Mouse (Mus musculus) neural tube, embryonic 12.5 days (tissue): ENCODE results near the gene Plekha5. TPM values are rescaled to one million over a fixed set of nuclear protein-coding genes. Genes with fewer than 3 reads are reported as not detected.
"Not testable (repeated sequence)": the region's sequence is repeated elsewhere in the genome, so short reads cannot be mapped to it uniquely, and the experiment has no call there.

Experiments
- ATAC-seq: fragments of 200-750 bp; cut with Nextera tagmentation; 2 replicates; pipeline ENCODE4 v1.8.0; 2017; ENCODE audit warnings: low read depth, mild to moderate bottlenecking, moderate TSS enrichment, moderate library complexity; ENCODE audit not compliant: low FRiP score
- H3K27ac ChIP-seq: fragments of 300-500 bp; sonication (generic); 2 replicates; pipeline ENCODE4 v1.5.1; 2016
- H3K27me3 ChIP-seq: fragments of 300-500 bp; sonication (generic); replicated peaks from 2 replicates; pipeline ENCODE4 v1.6.1; 2016; ENCODE audit warnings: mild to moderate bottlenecking
- H3K36me3 ChIP-seq: fragments of 300-500 bp; sonication (generic); 2 replicates; pipeline ENCODE4 v1.6.1; 2016; ENCODE audit warnings: mild to moderate bottlenecking
- H3K4me1 ChIP-seq: fragments of 300-500 bp; sonication (generic); 2 replicates; pipeline ENCODE4 v1.6.1; 2016
- H3K4me2 ChIP-seq: fragments of 300-500 bp; sonication (generic); replicated peaks from 2 replicates; pipeline ENCODE4 v1.6.1; 2016; ENCODE audit warnings: mild to moderate bottlenecking
- H3K4me3 ChIP-seq: fragments of 300-500 bp; sonication (generic); 2 replicates; pipeline ENCODE4 v1.5.1; 2016
- H3K9ac ChIP-seq: fragments of 300-500 bp; sonication (generic); 2 replicates; pipeline ENCODE4 v1.6.1; 2016; ENCODE audit warnings: mild to moderate bottlenecking
- H3K9me3 ChIP-seq: fragments of 300-500 bp; sonication (generic); 2 replicates; pipeline ENCODE4 v1.6.1; 2016; ENCODE audit warnings: mild to moderate bottlenecking
- WGBS: fragments of 180-500 bp; shearing (Covaris S2); methylation state at CpG from one replicate; pipeline ENCODE4 v1.1.7; 2016; 5-methylcytosine and 5-hydroxymethylcytosine counted together
- polyA plus RNA-seq: library from polyadenylated mRNA; unstranded; fragments of >200 nt; fragmentation: Nextera tagmentation; extraction: Ambion mirVana; gene quantifications from 2 replicates; pipeline ENCODE4 v1.2.1, GENCODE M21; 2016

Gene Plekha5
- polyA plus RNA-seq, 1 experiment from 2014 or later: 53.3 TPM

DNA sequence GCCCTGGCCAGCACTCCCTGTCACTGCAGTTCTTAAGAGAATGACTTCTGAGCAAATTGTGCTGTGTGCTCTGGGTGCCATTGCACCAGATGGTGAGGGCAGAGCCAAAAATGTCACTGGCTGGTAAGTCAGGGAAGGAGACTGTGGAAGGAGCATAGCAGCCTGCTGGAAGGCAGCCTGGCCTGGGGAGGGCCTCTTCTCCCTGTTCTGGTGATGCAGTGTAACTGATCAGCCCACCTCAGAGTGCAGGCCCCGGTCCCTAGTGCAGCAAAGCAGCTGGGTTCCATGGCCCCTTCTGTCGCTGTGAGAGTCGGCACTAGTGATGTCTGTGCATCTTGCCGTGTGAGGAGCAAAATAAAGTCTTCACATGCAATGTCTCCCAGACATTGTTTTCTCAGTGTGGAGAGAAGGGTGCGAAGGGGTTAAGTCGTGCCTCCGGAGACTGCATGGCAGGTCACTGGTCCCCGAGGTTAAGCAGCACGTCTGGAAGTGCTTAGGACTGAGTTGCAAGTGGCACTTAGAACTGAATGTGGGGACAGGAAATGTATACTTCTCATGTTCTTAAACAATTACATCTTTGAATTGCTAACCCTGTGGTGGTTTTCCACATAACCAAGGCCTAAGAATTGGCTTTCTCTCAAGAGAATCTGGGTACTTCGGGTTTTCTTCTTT, 95.8 kb downstream of the Plekha5 start:
- Histone ChIP-seq H3K4me1 (peaks cover 15% of the 10 kb centered on the region), H3K4me3 (no peak overlapping the region), H3K4me2 (no peak overlapping the region), H3K36me3 (no peaks in the 10 kb centered on the region), H3K9me3 (no peaks in the 10 kb centered on the region), H3K27ac (no peak overlapping the region), H3K27me3 (no peaks in the 10 kb centered on the region), H3K9ac (no peak overlapping the region)
- ATAC-seq: 0 out of 2 replicates have a peak, but pooled peaks have one; percentile 12
- WGBS: 47% methylated on average over 10 of the region's 10 CpGs

DNA sequence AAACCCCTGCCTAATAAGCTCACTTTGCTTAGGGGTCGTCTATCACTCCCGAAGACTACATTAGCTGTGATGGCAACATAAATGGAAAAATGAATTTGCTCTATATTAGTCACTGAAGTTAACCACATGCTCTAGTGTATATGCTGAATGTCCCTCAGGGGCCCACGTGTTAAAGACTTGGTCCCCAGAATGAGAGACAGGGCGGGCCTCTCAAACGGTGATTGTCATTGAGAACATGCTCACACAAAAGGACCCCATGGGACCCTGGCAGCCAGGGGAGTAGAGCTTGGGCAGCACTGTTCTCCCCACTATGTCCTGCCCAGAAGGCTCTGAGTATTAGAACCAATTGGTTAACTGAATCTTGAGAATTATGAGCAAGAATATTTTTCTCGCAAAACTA, 97.1 kb downstream of the Plekha5 start:
- no peak overlapping the region for H3K4me2 ChIP-seq
- no peaks in the 10 kb centered on the region for H3K9me3 ChIP-seq
- H3K4me1 ChIP-seq: peaks cover 12% of the 10 kb centered on the region
- H3K4me3 ChIP-seq: no peak overlapping the region
- H3K9ac ChIP-seq: no peak overlapping the region
- WGBS: 55% methylated on average over 6 of the region's 6 CpGs
- no peaks in the 10 kb centered on the region for H3K27me3 ChIP-seq
- no peaks in the 10 kb centered on the region for H3K36me3 ChIP-seq
- H3K27ac ChIP-seq: no peak overlapping the region
- no peak for ATAC-seq

DNA sequence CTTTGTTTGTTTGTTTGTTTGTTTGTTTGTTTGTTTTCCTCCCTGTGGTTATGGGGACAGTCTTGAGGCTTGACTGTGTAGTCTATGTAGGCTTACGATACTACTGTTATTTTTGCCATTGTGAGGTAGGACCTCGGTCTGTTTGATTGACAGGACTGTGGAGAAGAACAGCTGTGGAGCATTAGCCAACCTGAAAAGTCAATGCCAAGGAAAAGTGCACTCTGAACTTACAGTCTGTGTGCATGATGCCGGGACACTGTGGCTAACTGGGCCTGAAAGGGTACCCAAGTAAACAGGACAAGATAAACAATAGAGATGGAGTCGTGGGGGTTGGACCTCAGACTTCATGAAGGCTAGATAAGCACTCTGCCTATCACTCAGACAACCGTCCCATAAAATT, 98.0 kb downstream of the Plekha5 start:
- Histone ChIP-seq H3K27me3 (no peaks in the 10 kb centered on the region), H3K27ac (no peak overlapping the region), H3K9ac (no peak overlapping the region), H3K4me1 (peaks cover 12% of the 10 kb centered on the region), H3K36me3 (peaks cover 4% of the 10 kb centered on the region; the same call in 1 of the 2 replicates), H3K9me3 (no peaks in the 10 kb centered on the region), H3K4me2 (no peak overlapping the region), H3K4me3 (no peak overlapping the region)
- WGBS: 78% methylated on average over 5 of the region's 5 CpGs
- no peak for ATAC-seq

DNA sequence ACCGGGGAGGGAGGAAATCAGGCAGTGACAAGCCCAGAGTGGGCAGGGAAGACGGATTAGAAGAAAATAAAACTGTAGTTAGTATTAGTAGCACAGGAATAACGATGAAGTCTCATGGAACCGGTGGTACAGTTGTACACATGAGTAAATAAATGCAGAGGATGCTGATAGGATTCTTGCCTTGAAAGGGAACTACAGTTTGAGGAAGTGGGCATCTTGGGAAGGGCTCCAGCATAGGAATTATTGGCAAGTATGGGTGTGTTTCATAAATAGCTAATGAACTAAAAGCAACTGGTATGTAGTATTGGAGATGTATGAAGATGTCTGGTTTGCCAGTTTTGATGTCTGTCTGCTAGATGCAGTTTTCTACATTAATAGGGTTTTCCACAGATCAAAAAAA, 99.7 kb downstream of the Plekha5 start:
- no peak overlapping the region for H3K4me3 ChIP-seq
- no peak overlapping the region for H3K27ac ChIP-seq
- no peak overlapping the region for H3K4me2 ChIP-seq
- H3K36me3 ChIP-seq: peaks cover 9% of the 10 kb centered on the region; the same call in 1 of the 2 replicates
- ATAC-seq: no peak
- WGBS: 89% methylated on average over 4 of the region's 4 CpGs
- no peaks in the 10 kb centered on the region for H3K27me3 ChIP-seq
- no peaks in the 10 kb centered on the region for H3K9me3 ChIP-seq
- no peak overlapping the region for H3K9ac ChIP-seq
- H3K4me1 ChIP-seq: peaks cover 12% of the 10 kb centered on the region

DNA sequence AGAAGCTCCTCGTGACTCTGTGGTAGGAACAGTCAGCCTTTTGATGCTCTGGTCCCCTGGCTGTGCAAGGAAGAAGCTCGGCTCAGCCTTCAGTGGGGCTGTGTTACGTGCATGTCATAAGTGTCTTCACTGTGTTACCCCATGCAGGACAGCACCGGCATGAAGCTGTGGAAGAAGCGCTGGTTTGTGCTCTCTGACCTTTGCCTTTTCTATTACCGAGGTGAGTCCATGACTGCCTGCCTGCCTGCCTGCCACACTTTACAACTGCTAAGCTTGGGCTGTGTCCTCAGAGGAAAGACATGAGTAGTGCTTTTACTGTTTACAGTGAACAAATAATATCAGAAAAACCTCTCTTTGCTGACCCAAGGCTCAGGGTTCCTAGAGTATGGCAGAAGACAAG, 104.6 kb downstream of the Plekha5 start:
- Histone ChIP-seq H3K9ac (no peak overlapping the region), H3K4me2 (no peak overlapping the region), H3K4me3 (no peak overlapping the region), H3K27ac (no peak overlapping the region), H3K4me1 (no peaks in the 10 kb centered on the region), H3K36me3 (peaks cover 22% of the 10 kb centered on the region; the same call in 1 of the 2 replicates), H3K9me3 (no peaks in the 10 kb centered on the region), H3K27me3 (no peaks in the 10 kb centered on the region)
- WGBS: 88% methylated on average over 6 of the region's 6 CpGs
- ATAC-seq: no peak

GRCm38 (mm10) chr6:140532858-140533257, 109.0 kb downstream of the Plekha5 start:
- not testable (repeated sequence) for H3K4me1 ChIP-seq, H3K9me3 ChIP-seq, H3K27ac ChIP-seq, H3K4me2 ChIP-seq, ATAC-seq, H3K27me3 ChIP-seq, H3K4me3 ChIP-seq, H3K9ac ChIP-seq
- H3K36me3 ChIP-seq: peaks cover 49% of the 10 kb centered on the region
- 93% methylated on average over 1 of the region's 1 CpGs for WGBS

GRCm38 (mm10) chr6:140533606-140534005, 109.8 kb downstream of the Plekha5 start:
- Histone ChIP-seq H3K4me2 (no peak overlapping the region), H3K9ac (no peak overlapping the region), H3K9me3 (no peaks in the 10 kb centered on the region), H3K27ac (no peak overlapping the region), H3K27me3 (no peaks in the 10 kb centered on the region), H3K4me1 (no peaks in the 10 kb centered on the region), H3K36me3 (peaks cover 47% of the 10 kb centered on the region), H3K4me3 (no peak overlapping the region)
- 82% methylated on average over 5 of the region's 5 CpGs for WGBS
- no peak for ATAC-seq

- no peak for ATAC-seq
- Histone ChIP-seq H3K27ac (no peak overlapping the region), H3K9me3 (no peaks in the 10 kb centered on the region), H3K4me3 (no peak overlapping the region), H3K36me3 (peaks cover 52% of the 10 kb centered on the region), H3K27me3 (no peaks in the 10 kb centered on the region), H3K4me1 (no peaks in the 10 kb centered on the region), H3K9ac (no peak overlapping the region), H3K4me2 (no peak overlapping the region)
- WGBS: 77% methylated on average over 8 of the region's 8 CpGs
Measured at GRCm38 (mm10) chr6:140535504-140535903, 111.7 kb downstream of the Plekha5 start.

DNA sequence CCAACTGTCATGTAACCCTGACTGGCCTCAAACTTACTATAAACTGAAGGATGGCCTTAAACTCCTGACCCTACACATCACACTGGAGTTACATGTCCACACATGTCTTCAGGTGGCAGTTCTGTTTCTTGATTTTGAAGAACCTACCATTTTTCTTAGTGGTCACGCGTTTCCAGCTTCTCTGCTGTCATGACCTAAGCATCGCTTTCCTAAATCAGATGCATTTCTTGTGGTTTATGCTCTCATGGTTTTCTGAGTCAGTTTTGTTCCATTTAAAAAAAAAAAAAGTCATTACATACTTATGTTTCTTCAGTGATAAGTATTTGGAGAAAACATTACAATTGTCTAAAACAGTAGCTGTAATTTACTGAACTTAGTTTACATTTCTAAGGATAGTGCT, 118.1 kb downstream of the Plekha5 start:
- Histone ChIP-seq H3K36me3 (peaks cover 55% of the 10 kb centered on the region), H3K4me1 (peaks cover 6% of the 10 kb centered on the region; the same call in 1 of the 2 replicates), H3K27me3 (no peaks in the 10 kb centered on the region), H3K9me3 (no peaks in the 10 kb centered on the region), H3K9ac (no peak overlapping the region), H3K4me2 (no peak overlapping the region), H3K4me3 (no peak overlapping the region), H3K27ac (no peak overlapping the region)
- no peak for ATAC-seq
- whole genome bisulfite sequencing: 95% methylated on average over 3 of the region's 3 CpGs

GRCm38 (mm10) chr6:140543005-140543794, 119.3 kb downstream of the Plekha5 start:
- H3K27ac ChIP-seq: no peak overlapping the region
- no peak overlapping the region for H3K4me3 ChIP-seq
- H3K4me2 ChIP-seq: no peak overlapping the region
- ATAC-seq: no peak
- H3K9ac ChIP-seq: no peak overlapping the region
- 85% methylated on average over 11 of the region's 11 CpGs for WGBS
- no peaks in the 10 kb centered on the region for H3K27me3 ChIP-seq
- no peaks in the 10 kb centered on the region for H3K9me3 ChIP-seq
- peaks cover 48% of the 10 kb centered on the region for H3K36me3 ChIP-seq
- H3K4me1 ChIP-seq: peaks cover 6% of the 10 kb centered on the region; the same call in 1 of the 2 replicates

- H3K36me3 ChIP-seq: peaks cover 34% of the 10 kb centered on the region
- H3K9me3 ChIP-seq: no peaks in the 10 kb centered on the region
- no peak overlapping the region for H3K4me3 ChIP-seq
- H3K27me3 ChIP-seq: no peaks in the 10 kb centered on the region
- WGBS: 89% methylated on average over 8 of the region's 8 CpGs
- no peak for ATAC-seq
- H3K4me2 ChIP-seq: no peak overlapping the region
- H3K27ac ChIP-seq: no peak overlapping the region
- H3K4me1 ChIP-seq: peaks cover 6% of the 10 kb centered on the region; the same call in 1 of the 2 replicates
- H3K9ac ChIP-seq: no peak overlapping the region
Measured at GRCm38 (mm10) chr6:140546095-140546494, 122.2 kb downstream of the Plekha5 start.

- WGBS: 72% methylated on average over 12 of the region's 12 CpGs
- no peaks in the 10 kb centered on the region for H3K27me3 ChIP-seq
- H3K4me2 ChIP-seq: no peak overlapping the region
- peaks cover 6% of the 10 kb centered on the region; the same call in 1 of the 2 replicates for H3K4me1 ChIP-seq
- peaks cover 39% of the 10 kb centered on the region for H3K36me3 ChIP-seq
- no peak for ATAC-seq
- H3K4me3 ChIP-seq: no peak overlapping the region
- no peaks in the 10 kb centered on the region for H3K9me3 ChIP-seq
- H3K9ac ChIP-seq: no peak overlapping the region
- no peak overlapping the region for H3K27ac ChIP-seq
Measured at GRCm38 (mm10) chr6:140546648-140547201, 122.9 kb downstream of the Plekha5 start.
